Mouse (Mus musculus) intestine, embryonic 15.5 days (tissue): ENCODE data around the gene Pjvk. TPM values are rescaled to one million over a fixed set of nuclear protein-coding genes. Genes with fewer than 3 reads are reported as not detected.

Experiments used
- ATAC-seq: fragments of 200-750 bp; cut with Nextera tagmentation; 2 replicates; pipeline ENCODE4 v1.8.0; 2017; ENCODE audit warnings: moderate TSS enrichment, moderate library complexity
- H3K27ac ChIP-seq: fragments of 300-500 bp; sonication (generic); 2 replicates; pipeline ENCODE4 v1.5.1; 2015; ENCODE audit warnings: mild to moderate bottlenecking, inconsistent platforms
- H3K27me3 ChIP-seq: fragments of 300-500 bp; sonication (generic); replicated peaks from 2 replicates; pipeline ENCODE4 v1.6.1; 2015; ENCODE audit warnings: inconsistent platforms
- H3K36me3 ChIP-seq: fragments of 300-500 bp; sonication (generic); 2 replicates; pipeline ENCODE4 v1.6.1; 2015; ENCODE audit warnings: inconsistent platforms
- H3K4me1 ChIP-seq: fragments of 300-500 bp; sonication (generic); replicated peaks from 2 replicates; pipeline ENCODE4 v1.6.1; 2015; ENCODE audit warnings: inconsistent platforms
- H3K4me2 ChIP-seq: fragments of 300-500 bp; sonication (generic); replicated peaks from 2 replicates; pipeline ENCODE4 v1.6.1; 2015; ENCODE audit warnings: mild to moderate bottlenecking, inconsistent platforms
- H3K4me3 ChIP-seq: fragments of 300-500 bp; sonication (generic); replicated peaks from 2 replicates; pipeline ENCODE4 v1.5.1; 2015; ENCODE audit warnings: inconsistent platforms
- H3K9ac ChIP-seq: fragments of 300-500 bp; sonication (generic); 2 replicates; pipeline ENCODE4 v1.6.1; 2015; ENCODE audit warnings: inconsistent platforms
- H3K9me3 ChIP-seq: fragments of 300-500 bp; sonication (generic); 2 replicates; pipeline ENCODE4 v1.6.1; 2016; ENCODE audit warnings: inconsistent platforms
- WGBS: fragments of 180-500 bp; shearing (Covaris S2); methylation state at CpG from one replicate; pipeline ENCODE4 v1.1.7; 2015; 5-methylcytosine and 5-hydroxymethylcytosine counted together
- polyA plus RNA-seq: library from polyadenylated mRNA; unstranded; fragments of >200 nt; fragmentation: Nextera tagmentation; extraction: Ambion mirVana; gene quantifications from 2 replicates; pipeline ENCODE4 v1.2.1, GENCODE M21; 2015

Gene Pjvk
- polyA plus RNA-seq, 1 experiment from 2014 or later, result 0.39 TPM

- H3K4me1 ChIP-seq, result no peaks in the 10 kb centered on the region
- no peak overlapping the region for H3K27ac ChIP-seq
- no peak for ATAC-seq
- 95% methylated on average over 2 of the region's 2 CpGs for WGBS
- H3K9ac ChIP-seq, result no peak overlapping the region
- H3K36me3 ChIP-seq, result peaks cover 16% of the 10 kb centered on the region
- H3K27me3 ChIP-seq, result no peaks in the 10 kb centered on the region
- H3K9me3 ChIP-seq, result no peaks in the 10 kb centered on the region
- no peak overlapping the region for H3K4me3 ChIP-seq
- no peak overlapping the region for H3K4me2 ChIP-seq
These were observed 8.6 kb upstream of the Pjvk start for GRCm38 (mm10) chr2:76639637-76640036.

- no peak for ATAC-seq
- Histone ChIP-seq H3K9me3 (no peaks in the 10 kb centered on the region), H3K36me3 (0 out of 2 replicates have a peak, but pooled peaks cover 4% of the 10 kb centered on the region), H3K4me3 (no peak overlapping the region), H3K9ac (no peak overlapping the region), H3K4me1 (0 out of 2 replicates have a peak, but pooled peaks cover 11% of the 10 kb centered on the region), H3K27ac (no peak overlapping the region), H3K4me2 (no peak overlapping the region), H3K27me3 (no peaks in the 10 kb centered on the region)
These were observed 4.5 kb upstream of the Pjvk start for GRCm38 (mm10) chr2:76643801-76644200.

- ATAC-seq, result peak; percentile 67
- Histone ChIP-seq H3K4me3 (peak overlapping the region; percentile 65), H3K9me3 (no peaks in the 10 kb centered on the region), H3K9ac (peak overlapping the region; percentile 83), H3K27me3 (no peaks in the 10 kb centered on the region), H3K4me1 (0 out of 2 replicates have a peak, but pooled peaks cover 11% of the 10 kb centered on the region), H3K36me3 (no peaks in the 10 kb centered on the region), H3K4me2 (peak overlapping the region; percentile 87), H3K27ac (peak overlapping the region; percentile 87)
- under 1% methylated on average over 31 of the region's 32 CpGs for WGBS
These were observed 821 bp upstream of the Pjvk start for GRCm38 (mm10) chr2:76647441-76647869.

- H3K9ac ChIP-seq, result peak overlapping the region; percentile 44
- no peaks in the 10 kb centered on the region for H3K27me3 ChIP-seq
- H3K4me1 ChIP-seq, result 0 out of 2 replicates have a peak, but pooled peaks cover 11% of the 10 kb centered on the region
- H3K36me3 ChIP-seq, result no peaks in the 10 kb centered on the region
- ATAC-seq, result peak; percentile 57
- H3K9me3 ChIP-seq, result no peaks in the 10 kb centered on the region
- H3K4me3 ChIP-seq, result peak overlapping the region; percentile 65
- peak overlapping the region; percentile 87 for H3K27ac ChIP-seq
- H3K4me2 ChIP-seq, result peak overlapping the region; percentile 87
- 25% methylated on average over 13 of the region's 13 CpGs for WGBS
These were observed 428 bp downstream of the Pjvk start for GRCm38 (mm10) chr2:76648666-76649141.

DNA sequence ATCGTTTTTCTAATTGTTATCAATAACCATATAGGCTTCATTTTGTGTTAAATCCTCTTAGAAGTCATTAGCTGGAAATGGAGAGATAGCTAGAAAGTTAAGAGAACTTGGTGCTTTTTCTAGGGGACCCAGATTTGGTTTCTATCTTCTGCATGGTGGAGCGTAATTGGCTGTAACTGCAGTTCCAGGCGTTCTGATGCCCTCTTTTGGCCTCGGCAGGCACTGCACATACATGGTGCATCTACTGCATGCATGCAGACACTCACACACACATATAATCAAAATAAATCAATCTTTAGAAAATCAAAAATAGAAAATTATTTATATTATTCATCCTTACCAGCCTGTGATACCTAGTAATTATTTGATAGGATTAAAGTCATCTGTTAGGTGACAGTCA is 4.8 kb downstream of the Pjvk start:
- Histone ChIP-seq H3K36me3 (no peaks in the 10 kb centered on the region), H3K27me3 (no peaks in the 10 kb centered on the region), H3K4me2 (no peak overlapping the region), H3K9ac (no peak overlapping the region), H3K4me1 (0 out of 2 replicates have a peak, but pooled peaks cover 4% of the 10 kb centered on the region), H3K9me3 (no peaks in the 10 kb centered on the region), H3K4me3 (no peak overlapping the region), H3K27ac (no peak overlapping the region)
- ATAC-seq, result no peak
- 94% methylated on average over 4 of the region's 4 CpGs for WGBS

- no peak overlapping the region for H3K9ac ChIP-seq
- no peaks in the 10 kb centered on the region for H3K9me3 ChIP-seq
- no peak overlapping the region for H3K27ac ChIP-seq
- 69% methylated on average over 5 of the region's 5 CpGs for WGBS
- no peaks in the 10 kb centered on the region for H3K27me3 ChIP-seq
- no peak overlapping the region for H3K4me3 ChIP-seq
- no peaks in the 10 kb centered on the region for H3K36me3 ChIP-seq
- peak; percentile 48; the same call in 1 of the 2 replicates for ATAC-seq
- no peak overlapping the region for H3K4me2 ChIP-seq
- no peaks in the 10 kb centered on the region for H3K4me1 ChIP-seq
These were observed 6.4 kb downstream of the Pjvk start for GRCm38 (mm10) chr2:76654646-76655045.

DNA sequence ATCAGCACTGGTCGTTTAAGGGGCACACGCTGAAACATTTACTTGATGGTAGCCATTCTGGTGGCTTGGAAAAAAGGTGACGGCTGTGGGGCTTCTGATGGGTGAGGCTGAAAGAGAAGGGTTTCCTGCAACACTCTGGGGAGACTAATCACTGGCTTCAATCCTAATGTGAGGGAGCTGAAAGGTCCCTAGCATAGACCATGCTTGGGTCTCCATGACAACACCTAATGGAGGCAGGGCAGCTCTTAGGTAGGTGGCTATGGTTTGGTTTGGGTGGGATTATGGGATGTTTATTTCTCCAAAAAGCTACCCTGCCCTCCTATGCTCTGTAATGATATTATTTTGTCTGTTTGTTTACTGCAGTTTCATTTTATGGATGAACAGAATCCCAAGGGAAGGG is 7.2 kb downstream of the Pjvk start:
- Histone ChIP-seq H3K27ac (no peak overlapping the region), H3K4me1 (no peaks in the 10 kb centered on the region), H3K27me3 (no peaks in the 10 kb centered on the region), H3K4me3 (no peak overlapping the region), H3K36me3 (no peaks in the 10 kb centered on the region), H3K9me3 (no peaks in the 10 kb centered on the region), H3K4me2 (no peak overlapping the region), H3K9ac (no peak overlapping the region)
- ATAC-seq, result no peak
- 84% methylated on average over 3 of the region's 3 CpGs for WGBS

GRCm38 (mm10) chr2:76655982-76656381 is 7.7 kb downstream of the Pjvk start:
- Histone ChIP-seq H3K27me3 (no peaks in the 10 kb centered on the region), H3K4me3 (no peak overlapping the region), H3K4me2 (no peak overlapping the region), H3K4me1 (no peaks in the 10 kb centered on the region), H3K9ac (no peak overlapping the region), H3K9me3 (no peaks in the 10 kb centered on the region), H3K27ac (no peak overlapping the region), H3K36me3 (no peaks in the 10 kb centered on the region)
- ATAC-seq, result no peak
- WGBS, result 12% methylated on average over 1 of the region's 1 CpGs

DNA sequence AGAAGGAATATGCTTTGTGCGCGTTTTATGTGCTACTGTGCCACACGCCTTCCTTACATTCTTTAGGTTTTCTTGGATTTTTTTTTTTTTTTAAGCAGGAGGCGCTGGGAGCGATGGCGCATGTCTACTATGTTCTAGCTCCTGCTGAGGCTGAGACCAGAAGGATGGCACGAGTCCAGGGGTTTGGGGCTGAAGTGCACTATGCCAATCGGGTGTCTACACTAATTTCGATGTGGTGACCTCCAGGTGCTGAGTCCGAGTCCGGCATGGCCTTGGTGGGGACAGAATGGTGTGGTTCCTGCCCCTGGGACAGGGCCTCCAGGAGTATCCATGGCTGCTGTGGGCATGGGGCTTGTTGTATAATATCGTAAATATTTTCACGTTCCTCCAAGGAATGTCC is 10.3 kb downstream of the Pjvk start:
- Histone ChIP-seq H3K4me2 (no peak overlapping the region), H3K9me3 (no peaks in the 10 kb centered on the region), H3K4me3 (no peak overlapping the region), H3K9ac (no peak overlapping the region), H3K27me3 (no peaks in the 10 kb centered on the region), H3K36me3 (no peaks in the 10 kb centered on the region), H3K27ac (no peak overlapping the region), H3K4me1 (no peaks in the 10 kb centered on the region)
- 72% methylated on average over 13 of the region's 13 CpGs for WGBS
- ATAC-seq, result no peak

GRCm38 (mm10) chr2:76659419-76659818 is 11.1 kb downstream of the Pjvk start:
- Histone ChIP-seq H3K27me3 (no peaks in the 10 kb centered on the region), H3K9ac (no peak overlapping the region), H3K4me3 (no peak overlapping the region), H3K4me1 (no peaks in the 10 kb centered on the region), H3K9me3 (no peaks in the 10 kb centered on the region), H3K27ac (no peak overlapping the region), H3K36me3 (peaks cover 3% of the 10 kb centered on the region; the same call in 1 of the 2 replicates), H3K4me2 (no peak overlapping the region)
- no peak for ATAC-seq
- 55% methylated on average over 7 of the region's 8 CpGs for WGBS

- H3K4me3 ChIP-seq, result no peak overlapping the region
- whole genome bisulfite sequencing, result 93% methylated on average over 7 of the region's 7 CpGs
- H3K27me3 ChIP-seq, result no peaks in the 10 kb centered on the region
- no peak overlapping the region for H3K27ac ChIP-seq
- H3K4me1 ChIP-seq, result no peaks in the 10 kb centered on the region
- no peak for ATAC-seq
- no peaks in the 10 kb centered on the region for H3K9me3 ChIP-seq
- H3K4me2 ChIP-seq, result no peak overlapping the region
- H3K36me3 ChIP-seq, result peaks cover 14% of the 10 kb centered on the region; the same call in 1 of the 2 replicates
- H3K9ac ChIP-seq, result no peak overlapping the region
These were observed 17.3 kb downstream of the Pjvk start for GRCm38 (mm10) chr2:76665531-76665930.

GRCm38 (mm10) chr2:76667200-76667599 is 18.9 kb downstream of the Pjvk start:
- Histone ChIP-seq H3K27me3 (no peaks in the 10 kb centered on the region), H3K27ac (no peak overlapping the region), H3K36me3 (peaks cover 14% of the 10 kb centered on the region; the same call in 1 of the 2 replicates), H3K9ac (no peak overlapping the region), H3K4me1 (no peaks in the 10 kb centered on the region), H3K9me3 (no peaks in the 10 kb centered on the region), H3K4me2 (no peak overlapping the region), H3K4me3 (no peak overlapping the region)
- no peak for ATAC-seq
- WGBS, result 81% methylated on average over 5 of the region's 5 CpGs

DNA sequence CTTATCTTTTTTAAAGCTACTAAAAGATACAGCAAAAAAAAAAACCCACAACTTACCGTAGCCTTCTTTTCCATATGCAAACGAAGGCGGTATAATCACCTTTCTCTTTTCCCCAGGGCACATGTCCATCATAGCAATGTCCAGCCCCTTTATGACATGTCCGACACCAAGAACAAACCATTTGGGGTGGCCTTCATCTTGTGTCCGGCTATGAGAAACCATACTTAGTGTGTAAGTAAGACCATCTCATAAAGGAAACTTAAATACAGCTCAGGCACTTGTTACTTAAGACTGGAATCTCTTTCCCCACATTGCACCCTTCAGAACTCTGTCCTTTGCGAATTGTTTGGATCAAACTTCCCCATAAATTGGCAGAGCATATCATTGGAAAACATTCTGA is 23.4 kb downstream of the Pjvk start:
- Histone ChIP-seq H3K27me3 (no peaks in the 10 kb centered on the region), H3K4me1 (peaks cover 11% of the 10 kb centered on the region), H3K9me3 (no peaks in the 10 kb centered on the region), H3K9ac (no peak overlapping the region), H3K36me3 (no peaks in the 10 kb centered on the region), H3K27ac (no peak overlapping the region), H3K4me2 (peak overlapping the region; percentile 60), H3K4me3 (peak overlapping the region; percentile 45)
- no peak for ATAC-seq
- WGBS, result 78% methylated on average over 6 of the region's 6 CpGs
